Mouse (Mus musculus): ENCODE measurements around the gene Brpf3. TPM values are rescaled to one million over a fixed set of nuclear protein-coding genes. Genes with fewer than 3 reads are reported as not detected.

Brpf3 gene
- polyA plus RNA-seq, 1 experiment from 2014 or later = 8.0 TPM

GRCm38 (mm10) chr17:28775161-28775560 is 25.7 kb upstream of the Brpf3 start:
- WGBS = 85% methylated on average over 4 of the region's 4 CpGs

GRCm38 (mm10) chr17:28776817-28777216 is 24.1 kb upstream of the Brpf3 start:
- Histone ChIP-seq H3K27me3 (no peaks in the 10 kb centered on the region), H3K9ac (replicated peaks) (no peak overlapping the region), H3K27ac (replicated peaks) (no peak overlapping the region), H3K4me1 (no peaks in the 10 kb centered on the region), H3K4me3 (no peak overlapping the region), H3K36me3 (no peaks in the 10 kb centered on the region), H3K9me3 (no peaks in the 10 kb centered on the region), H3K4me2 (replicated peaks) (no peak overlapping the region)
- ATAC-seq (replicated peaks) = no peak
- 88% methylated on average over 3 of the region's 3 CpGs for WGBS

More at GRCm38 (mm10) chr17:28775161-28775560, 25.7 kb upstream of the Brpf3 start:
- Histone ChIP-seq H3K9me3 (no peaks in the 10 kb centered on the region), H3K4me3 (no peak overlapping the region), H3K4me1 (peaks cover 3% of the 10 kb centered on the region), H3K36me3 (no peaks in the 10 kb centered on the region), H3K27ac (replicated peaks) (no peak overlapping the region), H3K9ac (replicated peaks) (no peak overlapping the region), H3K4me2 (replicated peaks) (no peak overlapping the region), H3K27me3 (peaks cover 9% of the 10 kb centered on the region; the same call in 1 of the 2 replicates)
- no peak for ATAC-seq (replicated peaks)

GRCm38 (mm10) chr17:28777231-28778005 is 23.5 kb upstream of the Brpf3 start:
- WGBS = 82% methylated on average over 16 of the region's 16 CpGs
- no peaks in the 10 kb centered on the region for H3K36me3 ChIP-seq
- no peak for ATAC-seq (replicated peaks)
- H3K4me2 ChIP-seq (replicated peaks) = no peak overlapping the region
- no peaks in the 10 kb centered on the region for H3K27me3 ChIP-seq
- no peaks in the 10 kb centered on the region for H3K4me1 ChIP-seq
- no peak overlapping the region for H3K9ac ChIP-seq (replicated peaks)
- no peak overlapping the region for H3K27ac ChIP-seq (replicated peaks)
- no peak overlapping the region for H3K4me3 ChIP-seq
- H3K9me3 ChIP-seq = no peaks in the 10 kb centered on the region

GRCm38 (mm10) chr17:28779735-28780134 is 21.2 kb upstream of the Brpf3 start:
- Histone ChIP-seq H3K4me2 (replicated peaks) (no peak overlapping the region), H3K4me1 (no peaks in the 10 kb centered on the region), H3K9me3 (no peaks in the 10 kb centered on the region), H3K36me3 (no peaks in the 10 kb centered on the region), H3K9ac (replicated peaks) (no peak overlapping the region), H3K4me3 (no peak overlapping the region), H3K27ac (replicated peaks) (no peak overlapping the region), H3K27me3 (no peaks in the 10 kb centered on the region)
- 93% methylated on average over 3 of the region's 3 CpGs for WGBS
- no peak for ATAC-seq (replicated peaks)

- Histone ChIP-seq H3K27me3 (no peaks in the 10 kb centered on the region), H3K4me2 (replicated peaks) (no peak overlapping the region), H3K36me3 (no peaks in the 10 kb centered on the region), H3K9me3 (no peaks in the 10 kb centered on the region), H3K4me1 (no peaks in the 10 kb centered on the region), H3K27ac (replicated peaks) (no peak overlapping the region), H3K9ac (replicated peaks) (no peak overlapping the region), H3K4me3 (no peak overlapping the region)
- no peak for ATAC-seq (replicated peaks)
- 90% methylated on average over 3 of the region's 3 CpGs for WGBS
Measured at GRCm38 (mm10) chr17:28780836-28781235, 20.1 kb upstream of the Brpf3 start.

GRCm38 (mm10) chr17:28781290-28782045 is 19.4 kb upstream of the Brpf3 start:
- WGBS = 49% methylated on average over 9 of the region's 9 CpGs
- no peaks in the 10 kb centered on the region for H3K9me3 ChIP-seq

GRCm38 (mm10) chr17:28785036-28785435 is 15.9 kb upstream of the Brpf3 start:
- 89% methylated on average over 3 of the region's 3 CpGs for WGBS
- Histone ChIP-seq H3K9ac (replicated peaks) (no peak overlapping the region), H3K4me2 (replicated peaks) (no peak overlapping the region), H3K27ac (replicated peaks) (no peak overlapping the region), H3K4me1 (no peaks in the 10 kb centered on the region), H3K36me3 (no peaks in the 10 kb centered on the region), H3K27me3 (no peaks in the 10 kb centered on the region), H3K9me3 (no peaks in the 10 kb centered on the region), H3K4me3 (no peak overlapping the region)
- no peak for ATAC-seq (replicated peaks)

More at GRCm38 (mm10) chr17:28781290-28782045, 19.4 kb upstream of the Brpf3 start:
- Histone ChIP-seq H3K4me1 (no peaks in the 10 kb centered on the region), H3K27ac (replicated peaks) (no peak overlapping the region), H3K9ac (replicated peaks) (no peak overlapping the region), H3K27me3 (no peaks in the 10 kb centered on the region), H3K4me3 (no peak overlapping the region), H3K36me3 (no peaks in the 10 kb centered on the region), H3K4me2 (replicated peaks) (no peak overlapping the region)
- ATAC-seq (replicated peaks) = no peak

- Histone ChIP-seq H3K27me3 (no peaks in the 10 kb centered on the region), H3K36me3 (no peaks in the 10 kb centered on the region), H3K9me3 (no peaks in the 10 kb centered on the region), H3K9ac (replicated peaks) (no peak overlapping the region), H3K4me2 (replicated peaks) (no peak overlapping the region), H3K4me1 (no peaks in the 10 kb centered on the region), H3K27ac (replicated peaks) (no peak overlapping the region), H3K4me3 (no peak overlapping the region)
- WGBS = 95% methylated on average over 12 of the region's 12 CpGs
- no peak for ATAC-seq (replicated peaks)
Measured at GRCm38 (mm10) chr17:28787507-28787906, 13.4 kb upstream of the Brpf3 start.

GRCm38 (mm10) chr17:28797031-28797430 is 3.9 kb upstream of the Brpf3 start:
- ATAC-seq (replicated peaks) = no peak
- Histone ChIP-seq H3K9me3 (no peaks in the 10 kb centered on the region), H3K36me3 (no peaks in the 10 kb centered on the region), H3K4me2 (replicated peaks) (no peak overlapping the region), H3K9ac (replicated peaks) (no peak overlapping the region), H3K4me3 (no peak overlapping the region), H3K4me1 (peaks cover 17% of the 10 kb centered on the region), H3K27me3 (no peaks in the 10 kb centered on the region), H3K27ac (replicated peaks) (no peak overlapping the region)
- 89% methylated on average over 4 of the region's 4 CpGs for WGBS

GRCm38 (mm10) chr17:28799291-28800160 is 1.4 kb upstream of the Brpf3 start:
- Histone ChIP-seq H3K4me2 (replicated peaks) (peak overlapping the region; percentile 93), H3K9me3 (no peaks in the 10 kb centered on the region), H3K27ac (replicated peaks) (peak overlapping the region; percentile 99), H3K27me3 (no peaks in the 10 kb centered on the region), H3K36me3 (no peaks in the 10 kb centered on the region), H3K9ac (replicated peaks) (peak overlapping the region; percentile 92; the same call in 1 of the 2 replicates), H3K4me1 (peaks cover 29% of the 10 kb centered on the region), H3K4me3 (peak overlapping the region; percentile 79)
- no peak for ATAC-seq (replicated peaks)
- 10% methylated on average over 14 of the region's 14 CpGs for WGBS

- 0% methylated on average over 15 of the region's 15 CpGs for WGBS
Measured at GRCm38 (mm10) chr17:28800281-28800670, 614 bp upstream of the Brpf3 start.

More at GRCm38 (mm10) chr17:28800281-28800670, 614 bp upstream of the Brpf3 start:
- no peaks in the 10 kb centered on the region for H3K9me3 ChIP-seq
- H3K27me3 ChIP-seq = no peaks in the 10 kb centered on the region
- ATAC-seq (replicated peaks) = no peak
- peak overlapping the region; percentile 93 for H3K4me2 ChIP-seq (replicated peaks)
- no peaks in the 10 kb centered on the region for H3K36me3 ChIP-seq
- peak overlapping the region; percentile 99 for H3K27ac ChIP-seq (replicated peaks)
- peaks cover 29% of the 10 kb centered on the region for H3K4me1 ChIP-seq
- H3K4me3 ChIP-seq = peak overlapping the region; percentile 79
- H3K9ac ChIP-seq (replicated peaks) = peak overlapping the region; percentile 92
